Mouse (Mus musculus) brain, embryonic 14.5 days (tissue): ENCODE measurements around the gene Fam76a.

ENCODE experiments used
- CTCF ChIP-seq: fragments of 200-500 bp; IDR thresholded peaks from 2 replicates; pipeline ENCODE4 v1.5.1; 2012; ENCODE audit warnings: inconsistent platforms, mild to moderate bottlenecking, moderate library complexity, borderline replicate concordance; ENCODE audit not compliant: insufficient read depth, insufficient read length; ENCODE audit errors: extremely low read depth
- POLR2A ChIP-seq: fragments of 200-500 bp; IDR thresholded peaks from 2 replicates; pipeline ENCODE4 v1.6.1; 2012; ENCODE audit warnings: mild to moderate bottlenecking, inconsistent platforms, borderline replicate concordance; ENCODE audit not compliant: poor library complexity, insufficient read depth, insufficient read length, severe bottlenecking; ENCODE audit errors: extremely low read depth

DNA sequence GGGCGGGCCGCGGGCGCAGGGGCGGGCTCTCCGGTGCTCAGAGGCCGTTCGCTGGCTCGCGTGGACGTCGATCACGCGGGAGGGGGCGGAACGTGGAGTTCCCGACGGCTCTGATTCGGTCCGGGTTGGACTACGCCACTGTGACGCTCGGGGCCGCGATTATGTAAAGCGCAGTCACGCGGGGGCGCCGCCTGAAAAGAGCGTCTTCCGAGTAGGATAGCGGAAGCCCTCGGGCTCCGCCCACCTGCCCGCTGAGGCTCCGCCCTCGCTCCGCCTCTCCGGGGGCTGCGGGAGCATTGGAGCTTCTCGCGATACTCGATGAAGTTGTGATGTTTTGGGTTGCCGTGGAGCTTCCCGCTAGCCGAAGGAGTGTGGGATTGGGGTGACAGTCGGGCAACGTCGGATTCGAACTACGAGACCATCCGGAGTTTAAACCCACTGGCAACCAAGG is at the start of gene Fam76a:
- peak; percentile 17; the same call in 1 of the 2 replicates for TF ChIP-seq POLR2A
- no peak for TF ChIP-seq CTCF
